Mouse (Mus musculus): ENCODE data around the gene Rpgrip1l.

Rpgrip1l gene

GRCm38 (mm10) chr8:91327471-91328205, 14.6 kb upstream of the Rpgrip1l start:
- DNase-seq, result no peak

GRCm38 (mm10) chr8:91326946-91327345, 13.9 kb upstream of the Rpgrip1l start:
- no peak for DNase-seq

- DNase-seq, result no peak
These were observed 13.0 kb upstream of the Rpgrip1l start for GRCm38 (mm10) chr8:91326018-91326417.

GRCm38 (mm10) chr8:91324916-91325315, 11.9 kb upstream of the Rpgrip1l start:
- DNase-seq, result no peak

- DNase-seq, result no peak
These were observed 11.2 kb upstream of the Rpgrip1l start for GRCm38 (mm10) chr8:91324271-91324670.

GRCm38 (mm10) chr8:91323511-91323910, 10.4 kb upstream of the Rpgrip1l start:
- DNase-seq, result no peak

GRCm38 (mm10) chr8:91318938-91319729, 6.1 kb upstream of the Rpgrip1l start:
- no peak for DNase-seq

GRCm38 (mm10) chr8:91317567-91318227, 4.6 kb upstream of the Rpgrip1l start:
- no peak for DNase-seq

GRCm38 (mm10) chr8:91312342-91312741, 720 bp downstream of the Rpgrip1l start:
- no peak for DNase-seq

- DNase-seq, result no peak
These were observed 8.3 kb downstream of the Rpgrip1l start for GRCm38 (mm10) chr8:91304481-91305386.

- DNase-seq, result no peak
These were observed 14.4 kb downstream of the Rpgrip1l start for GRCm38 (mm10) chr8:91298672-91299071.

GRCm38 (mm10) chr8:91295786-91296185, 17.3 kb downstream of the Rpgrip1l start:
- DNase-seq, result no peak

GRCm38 (mm10) chr8:91290576-91290975, 22.5 kb downstream of the Rpgrip1l start:
- DNase-seq, result no peak

- no peak for DNase-seq
These were observed 26.8 kb downstream of the Rpgrip1l start for GRCm38 (mm10) chr8:91286237-91286636.

- DNase-seq, result no peak
These were observed 29.2 kb downstream of the Rpgrip1l start for GRCm38 (mm10) chr8:91283815-91284214.

GRCm38 (mm10) chr8:91282655-91283054, 30.4 kb downstream of the Rpgrip1l start:
- DNase-seq, result no peak

GRCm38 (mm10) chr8:91281545-91281944, 31.5 kb downstream of the Rpgrip1l start:
- no peak for DNase-seq

GRCm38 (mm10) chr8:91280467-91281212, 32.4 kb downstream of the Rpgrip1l start:
- DNase-seq, result no peak

GRCm38 (mm10) chr8:91278060-91278459, 35.0 kb downstream of the Rpgrip1l start:
- no peak for DNase-seq

GRCm38 (mm10) chr8:91276337-91276736, 36.7 kb downstream of the Rpgrip1l start:
- DNase-seq, result no peak

- DNase-seq, result no peak
These were observed 39.6 kb downstream of the Rpgrip1l start for GRCm38 (mm10) chr8:91273493-91273892.
